Mouse (Mus musculus): ENCODE data around the gene Rnf208. TPM values are rescaled to one million over a fixed set of nuclear protein-coding genes. Genes with fewer than 3 reads are reported as not detected.
A peak's percentile ranks its signal among the peaks of the same experiment; 100 is the strongest.

Gene Rnf208
- total RNA-seq, 2 experiments from 2014 or later, result not detected

DNA sequence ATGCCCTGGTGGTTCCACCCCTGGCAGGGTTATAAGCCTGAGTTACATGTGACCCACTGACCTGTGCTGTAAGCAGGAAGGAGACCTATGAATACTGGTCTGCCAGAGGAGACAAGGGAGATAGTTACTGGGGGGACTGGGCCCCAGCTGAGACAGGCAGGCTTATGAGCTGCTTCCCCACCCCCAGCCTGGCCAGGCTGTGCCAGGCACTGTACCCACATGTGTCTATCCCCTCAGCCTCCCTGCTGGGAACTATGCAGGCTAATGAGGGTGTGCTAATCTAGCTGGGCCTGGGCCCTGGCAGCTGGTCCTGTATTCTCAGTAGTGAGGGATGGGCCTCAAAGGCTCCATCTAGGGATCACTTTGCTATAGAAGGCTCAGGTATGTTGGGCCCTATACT is 25.2 kb downstream of the Rnf208 start:
- no peak for ATAC-seq (replicated peaks; ENCODE audit: low FRiP score, poor library complexity, severe bottlenecking)

GRCm38 (mm10) chr2:25267746-25268309 is 25.8 kb downstream of the Rnf208 start:
- ATAC-seq (replicated peaks; ENCODE audit: low FRiP score, poor library complexity, severe bottlenecking), result no peak

GRCm38 (mm10) chr2:25271827-25272511 is 29.9 kb downstream of the Rnf208 start, which contains the start of the genes Ssna1 and Anapc2:
Ssna1 (minus strand) TSS chr2:25272438.
Anapc2 (plus strand) TSS chr2:25272478.
- ATAC-seq (replicated peaks; ENCODE audit: low FRiP score, poor library complexity, severe bottlenecking), result peak; percentile 90

DNA sequence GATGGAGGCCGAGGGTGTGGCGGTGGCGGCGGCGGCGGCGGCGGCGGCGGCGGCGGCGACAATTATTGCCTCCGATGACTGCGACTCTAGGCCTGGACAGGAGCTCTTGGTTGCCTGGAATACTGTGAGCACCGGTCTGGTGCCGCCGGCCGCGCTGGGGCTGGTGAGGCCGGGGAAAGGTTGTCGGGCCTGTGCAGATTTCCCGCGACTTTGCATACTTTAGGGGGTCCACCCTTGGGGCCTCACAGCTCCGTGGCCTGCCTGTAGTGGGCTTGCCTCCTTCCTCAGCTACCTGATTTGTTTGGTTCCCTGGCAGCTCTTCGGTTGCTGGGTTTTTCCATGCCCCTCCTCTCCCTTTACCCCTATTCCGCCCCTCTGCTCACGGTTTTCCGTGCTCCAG is 30.5 kb downstream of the Rnf208 start:
- peak; percentile 21 for ATAC-seq (replicated peaks; ENCODE audit: low FRiP score, poor library complexity, severe bottlenecking)

- ATAC-seq (replicated peaks; ENCODE audit: low FRiP score, poor library complexity, severe bottlenecking), result 0 out of 2 replicates have a peak, but pooled peaks have one; percentile 3
Measured at GRCm38 (mm10) chr2:25273010-25273409, 31.0 kb downstream of the Rnf208 start.

DNA sequence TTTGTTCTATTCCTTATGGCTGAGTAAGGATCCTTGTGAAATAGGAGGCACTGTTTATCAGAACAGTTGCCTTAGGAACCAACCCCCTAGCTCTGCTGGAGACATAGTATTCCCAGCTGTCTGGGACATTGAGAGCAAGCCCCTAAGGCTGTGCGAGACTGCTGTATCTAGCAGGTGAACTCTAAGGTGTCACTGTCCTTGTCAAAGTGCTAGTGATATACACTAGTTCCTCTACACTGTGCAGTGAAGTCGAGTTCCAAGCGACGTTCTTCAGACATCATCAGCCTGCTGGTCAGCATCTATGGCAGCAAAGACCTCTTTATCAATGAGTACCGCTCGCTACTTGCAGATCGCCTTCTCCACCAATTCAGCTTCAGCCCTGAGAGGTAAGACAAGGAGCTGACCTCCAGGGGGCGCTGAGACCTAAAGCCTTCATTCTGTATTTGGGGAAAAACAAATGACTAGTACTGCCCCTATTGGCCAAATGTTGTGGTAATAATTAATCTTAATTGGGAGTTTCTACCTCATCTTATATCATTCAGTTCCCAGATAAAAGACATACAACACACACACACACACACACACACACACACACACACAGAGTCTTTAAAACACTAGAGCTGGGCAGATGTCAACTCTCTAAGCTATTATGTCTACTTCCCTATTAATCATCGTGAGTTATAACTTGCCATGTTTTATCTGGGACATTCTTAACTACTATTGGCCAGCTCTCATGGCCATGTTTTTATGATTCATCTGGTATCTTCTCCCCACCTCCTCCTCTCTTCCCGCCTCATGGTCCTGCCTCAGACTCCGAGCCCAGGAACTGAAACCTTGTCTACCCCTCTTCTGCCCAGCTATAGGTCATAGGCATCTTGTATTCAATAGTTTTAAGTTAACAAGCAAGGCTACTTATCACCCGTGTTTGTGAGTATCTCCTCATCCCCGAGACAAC is 37.1 kb downstream of the Rnf208 start:
- ATAC-seq (replicated peaks; ENCODE audit: low FRiP score, poor library complexity, severe bottlenecking), result peak; percentile 84

- ATAC-seq (replicated peaks; ENCODE audit: low FRiP score, poor library complexity, severe bottlenecking), result no peak
Measured at GRCm38 (mm10) chr2:25285551-25285950, 43.5 kb downstream of the Rnf208 start.

- no peak for ATAC-seq (replicated peaks; ENCODE audit: low FRiP score, poor library complexity, severe bottlenecking)
Measured at GRCm38 (mm10) chr2:25286314-25286713, 44.3 kb downstream of the Rnf208 start.

- no peak for ATAC-seq (replicated peaks; ENCODE audit: low FRiP score, poor library complexity, severe bottlenecking)
Measured at GRCm38 (mm10) chr2:25286837-25287636, 45.0 kb downstream of the Rnf208 start.

DNA sequence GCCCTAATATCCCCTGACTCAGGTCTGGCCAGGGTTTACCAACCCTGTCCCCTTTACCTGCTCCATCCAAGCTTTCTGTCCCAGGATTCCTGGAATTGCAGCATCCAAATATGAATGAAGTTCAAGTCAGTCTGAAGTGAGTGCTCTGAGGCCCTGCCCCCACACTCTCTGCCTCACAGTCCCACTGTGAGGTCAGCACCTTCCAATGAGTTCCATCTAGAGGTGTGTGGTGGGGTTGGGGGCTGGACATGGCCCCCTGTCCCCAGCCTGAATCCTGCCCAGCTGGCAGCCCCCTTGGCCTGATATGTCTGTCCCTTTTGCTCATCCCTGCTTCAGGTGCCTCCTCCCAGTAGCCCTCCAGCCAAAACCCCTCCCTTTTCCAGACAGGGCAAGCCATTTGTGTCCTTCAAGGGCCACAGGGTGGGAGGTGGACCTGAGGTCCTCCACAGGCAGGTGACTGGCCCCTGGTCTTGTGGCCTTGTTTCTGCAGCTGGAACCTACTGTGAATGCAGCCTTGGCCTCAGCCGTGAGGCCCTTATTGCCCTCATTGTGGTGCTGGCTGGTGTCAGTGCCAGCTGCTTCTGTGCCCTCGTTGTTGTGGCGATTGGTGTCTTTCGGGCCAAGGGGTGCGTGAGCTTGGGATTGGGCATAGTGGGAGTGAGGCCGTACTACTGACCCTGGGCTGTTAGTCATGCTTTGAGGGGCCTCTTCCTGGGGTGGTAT is 46.0 kb downstream of the Rnf208 start, which contains the start of gene Tmem210:
Gene Tmem210 (plus strand): TSS at position 219 of the 723 bp plus-strand sequence.
- no peak for ATAC-seq (replicated peaks; ENCODE audit: low FRiP score, poor library complexity, severe bottlenecking)

DNA sequence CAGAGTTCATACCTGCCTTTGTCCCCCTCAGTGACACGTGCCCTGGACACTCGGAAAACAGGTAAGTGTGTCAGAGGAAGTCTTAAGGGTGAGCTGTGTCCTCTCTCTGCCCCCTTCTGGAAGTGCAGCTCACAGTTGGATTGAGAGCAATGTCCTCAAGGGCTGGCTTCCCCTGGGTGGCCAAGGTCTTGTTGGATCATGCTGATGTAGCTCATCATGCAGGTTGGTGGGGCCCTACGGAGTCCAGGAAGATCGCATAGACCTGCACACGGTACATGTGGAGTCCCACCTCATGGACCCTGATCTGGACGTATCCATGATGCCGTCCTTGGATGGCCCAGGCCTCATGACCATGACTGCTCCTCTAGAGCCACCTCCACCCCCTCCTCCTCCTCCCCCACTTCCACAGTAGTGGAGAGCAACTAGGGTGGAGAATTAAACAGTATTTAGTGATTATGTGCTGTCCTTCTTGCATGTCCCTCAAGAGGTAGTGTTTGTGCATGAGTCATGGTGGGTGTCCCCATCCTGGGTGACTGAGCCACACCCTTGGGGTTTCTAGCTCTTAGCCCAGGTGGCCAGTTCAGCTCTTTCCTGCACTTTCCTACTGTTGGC is 46.8 kb downstream of the Rnf208 start:
- no peak for ATAC-seq (replicated peaks; ENCODE audit: low FRiP score, poor library complexity, severe bottlenecking)

GRCm38 (mm10) chr2:25289651-25290050 is 47.6 kb downstream of the Rnf208 start, which contains the start of gene Lrrc26:
Lrrc26 (plus strand) TSS chr2:25289915.
- ATAC-seq (replicated peaks; ENCODE audit: low FRiP score, poor library complexity, severe bottlenecking), result no peak

- ATAC-seq (replicated peaks; ENCODE audit: low FRiP score, poor library complexity, severe bottlenecking), result no peak
Measured at GRCm38 (mm10) chr2:25290101-25290815, 48.2 kb downstream of the Rnf208 start.

GRCm38 (mm10) chr2:25290816-25291130 is 48.7 kb downstream of the Rnf208 start:
- ATAC-seq (replicated peaks; ENCODE audit: low FRiP score, poor library complexity, severe bottlenecking), result no peak

GRCm38 (mm10) chr2:25291184-25292053 is 49.4 kb downstream of the Rnf208 start:
- no peak for ATAC-seq (replicated peaks; ENCODE audit: low FRiP score, poor library complexity, severe bottlenecking)

DNA sequence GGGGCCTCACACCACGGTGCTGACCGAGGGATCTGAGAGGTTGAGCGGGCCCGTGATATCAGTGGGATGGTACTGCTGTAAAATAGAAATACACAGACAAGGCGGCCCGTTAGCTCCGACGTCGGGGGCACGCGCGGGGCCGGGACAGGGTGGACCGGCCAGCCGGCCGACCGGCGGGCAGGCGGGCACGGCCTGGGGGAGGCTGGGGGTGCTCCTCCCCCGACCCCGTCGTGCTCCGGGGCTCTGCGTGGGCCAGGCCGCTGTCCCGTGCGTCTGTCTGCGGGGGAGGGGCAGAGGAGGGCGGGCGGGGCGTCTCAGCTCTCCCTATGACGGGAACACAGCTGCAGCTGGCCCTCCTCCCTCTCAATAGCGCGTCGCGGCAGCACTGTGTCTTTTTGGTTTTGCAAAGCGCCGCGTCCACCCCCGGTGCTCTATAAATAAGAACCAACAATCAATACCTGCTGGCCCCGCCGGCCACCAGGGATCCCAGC is 50.0 kb downstream of the Rnf208 start:
- ATAC-seq (replicated peaks; ENCODE audit: low FRiP score, poor library complexity, severe bottlenecking), result no peak

DNA sequence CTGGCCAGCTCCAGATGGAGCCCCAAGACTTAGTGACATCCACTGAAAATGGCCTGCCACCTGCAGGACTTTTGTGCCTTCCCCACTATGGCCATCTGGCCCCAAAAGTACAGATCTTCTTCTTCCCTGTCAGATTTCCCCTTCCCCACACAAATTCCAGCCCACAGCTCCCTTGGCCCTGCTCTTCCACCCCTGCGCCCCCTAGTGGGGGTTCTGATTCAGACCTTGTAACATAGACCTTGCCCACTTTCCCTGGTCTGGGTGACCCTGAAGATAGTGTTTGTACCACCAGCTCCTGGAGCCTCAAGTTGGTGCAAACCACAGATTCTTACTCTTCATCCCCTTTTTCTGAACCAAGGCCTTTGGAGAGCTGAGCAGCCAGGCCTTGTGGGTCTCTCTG is 50.8 kb downstream of the Rnf208 start:
- peak; percentile 58; the same call in 1 of the 2 replicates for ATAC-seq (replicated peaks; ENCODE audit: low FRiP score, poor library complexity, severe bottlenecking)

All from erythroid progenitor cell, adult 5-6 weeks (primary cell).